Mouse (Mus musculus): ENCODE data around the gene Gne.

GRCm38 (mm10) chr4:44084602-44085325, 787 bp upstream of the Gne start:
- TF ChIP-seq CTCF (IDR thresholded peaks at IDR 0.05; ENCODE audit: low read depth) (no peak), EP300 (IDR thresholded peaks at IDR 0.05; ENCODE audit: low read depth) (no peak)
